Mouse (Mus musculus): ENCODE measurements around the gene Birc7. TPM values are rescaled to one million over a fixed set of nuclear protein-coding genes. Genes with fewer than 3 reads are reported as not detected.
A peak's percentile ranks its signal among the peaks of the same experiment; 100 is the strongest.

The Birc7 gene
- polyA plus RNA-seq (2015; fragmentation: Nextera tagmentation; extraction: Ambion mirVana) = 0.27 and 0.55 TPM in 2 replicates

DNA sequence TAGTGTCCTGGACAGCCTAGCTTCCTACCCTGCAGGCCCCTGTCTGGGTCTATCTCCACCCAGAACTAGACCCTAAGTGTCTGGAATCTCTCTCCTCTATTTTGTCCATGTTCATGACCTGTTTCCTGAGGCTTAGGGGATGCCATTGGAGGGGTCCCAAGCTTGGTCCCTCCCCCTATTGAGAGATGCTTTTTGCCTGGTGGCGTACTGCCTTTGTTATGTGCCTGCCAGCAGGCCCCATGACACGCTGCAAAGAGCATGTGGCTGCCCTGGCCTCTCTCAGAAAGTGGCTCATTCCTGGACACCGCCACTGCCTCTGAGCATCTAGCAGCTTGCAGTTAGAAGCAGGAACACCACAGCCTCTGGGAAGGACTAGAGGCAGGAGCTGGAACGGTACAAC lies at the start of gene Birc7:
TSS of gene Birc7 (plus strand) at position 301 of the 400 bp plus-strand sequence.
- H3K36me3 ChIP-seq = peaks cover 11% of the 10 kb centered on the region; the same call in 1 of the 2 replicates

DNA sequence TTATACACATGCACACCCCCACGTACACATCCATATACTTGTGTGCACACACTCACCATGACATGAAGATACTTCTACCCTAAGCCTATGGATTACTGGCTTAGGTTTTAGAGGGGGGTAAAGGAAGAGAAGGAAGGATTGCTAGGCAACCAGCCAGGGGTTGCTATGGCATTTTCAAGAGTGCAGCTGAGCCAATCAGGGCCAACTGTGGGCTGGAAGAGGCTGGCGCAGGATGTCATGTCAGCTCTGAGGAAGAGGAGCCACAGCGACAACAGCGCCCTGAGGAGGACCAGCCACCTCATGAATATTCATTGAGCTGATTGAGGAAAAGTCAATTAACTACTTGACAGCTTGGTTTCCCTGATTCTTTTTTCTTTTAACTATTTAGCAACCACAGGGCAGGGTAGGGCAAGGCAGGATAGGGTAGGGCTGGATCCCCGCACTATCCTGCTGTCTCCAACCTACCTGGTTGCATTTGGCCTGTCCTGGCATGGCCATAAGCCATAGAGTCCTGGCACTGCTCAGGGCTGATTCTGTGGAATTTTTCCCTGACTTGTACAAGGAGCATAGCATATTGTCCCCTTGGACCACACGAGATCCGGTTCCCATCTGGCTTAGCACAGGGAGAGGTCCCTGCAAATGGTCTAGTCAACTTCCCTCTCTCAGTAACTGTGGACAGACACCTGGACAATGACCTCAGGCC lies 49.3 kb upstream of the Birc7 start:
- Histone ChIP-seq H3K36me3 (no peaks in the 10 kb centered on the region), H3K4me3 (replicated peaks) (no peak overlapping the region), H3K4me2 (replicated peaks) (peak overlapping the region; percentile 33), H3K9me3 (no peaks in the 10 kb centered on the region), H3K27ac (peak overlapping the region; percentile 85), H3K4me1 (replicated peaks) (peaks cover 38% of the 10 kb centered on the region), H3K9ac (replicated peaks) (no peak overlapping the region), H3K27me3 (no peaks in the 10 kb centered on the region)
- 32% methylated on average over 7 of the region's 7 CpGs for WGBS
- peak; percentile 96 for ATAC-seq

More for the DNA sequence above, at the start of gene Birc7:
- 37% methylated on average over 4 of the region's 4 CpGs for WGBS
- Histone ChIP-seq H3K4me2 (replicated peaks) (no peak within 1 kb of the TSS), H3K4me3 (replicated peaks) (no peak within 1 kb of the TSS), H3K27ac (0 out of 2 replicates have a peak within 1 kb of the TSS, but pooled peaks have one; percentile 12), H3K4me1 (replicated peaks) (peaks cover 8% of the 10 kb centered on the region; the same call in 1 of the 2 replicates), H3K27me3 (no peaks in the 10 kb centered on the region), H3K9ac (replicated peaks) (peak within 1 kb of the TSS; percentile 24; the same call in 1 of the 2 replicates), H3K9me3 (no peaks in the 10 kb centered on the region)
- no peak for ATAC-seq

DNA sequence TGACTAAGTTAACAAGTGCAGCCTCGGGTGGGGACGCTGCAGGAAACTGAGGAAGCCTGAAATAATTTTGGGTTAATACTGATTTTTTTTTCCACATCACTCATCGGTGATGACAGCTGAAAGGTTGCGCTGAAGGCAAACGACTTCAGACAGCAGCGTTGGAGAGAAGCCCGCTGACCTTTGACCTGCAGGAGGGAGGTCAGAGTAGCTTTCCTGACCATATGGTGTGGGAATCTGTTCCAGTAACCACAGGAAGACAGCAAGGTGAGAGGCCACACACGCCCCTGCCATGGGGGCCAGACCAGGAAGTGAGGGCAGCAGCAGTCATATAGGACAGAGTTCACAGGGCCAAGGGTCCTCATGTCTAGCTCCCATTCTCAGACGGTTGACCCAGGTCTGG lies 47.5 kb upstream of the Birc7 start:
- Histone ChIP-seq H3K4me2 (replicated peaks) (no peak overlapping the region), H3K36me3 (0 out of 2 replicates have a peak, but pooled peaks cover 5% of the 10 kb centered on the region), H3K27ac (no peak overlapping the region), H3K4me1 (replicated peaks) (peaks cover 55% of the 10 kb centered on the region), H3K27me3 (no peaks in the 10 kb centered on the region), H3K9me3 (no peaks in the 10 kb centered on the region), H3K4me3 (replicated peaks) (no peak overlapping the region), H3K9ac (replicated peaks) (no peak overlapping the region)
- no peak for ATAC-seq
- 77% methylated on average over 9 of the region's 9 CpGs for WGBS

DNA sequence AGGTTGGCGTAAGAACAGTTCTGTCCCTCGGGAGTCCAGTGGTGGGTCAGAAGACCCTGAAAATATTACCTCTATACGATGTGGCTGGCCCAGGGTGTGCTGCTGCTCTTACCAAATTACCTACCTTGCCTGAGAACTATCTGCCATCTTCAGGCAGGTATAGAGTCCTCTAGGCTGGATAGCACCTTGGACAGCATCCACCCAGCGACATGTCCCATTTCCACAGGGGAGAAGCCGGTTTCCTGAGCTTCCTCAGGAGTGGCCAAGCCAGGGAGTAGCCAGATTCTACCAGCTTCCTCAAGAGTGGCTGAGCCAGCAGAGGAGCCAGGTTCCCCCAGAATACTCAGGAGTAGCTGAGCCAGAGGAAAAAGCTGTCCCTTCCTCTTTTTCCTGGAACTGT lies 43.6 kb upstream of the Birc7 start:
- Histone ChIP-seq H3K4me2 (replicated peaks) (no peak overlapping the region), H3K4me1 (replicated peaks) (peaks cover 65% of the 10 kb centered on the region), H3K27ac (peak overlapping the region; percentile 35; the same call in 1 of the 2 replicates), H3K36me3 (0 out of 2 replicates have a peak, but pooled peaks cover 5% of the 10 kb centered on the region), H3K9me3 (no peaks in the 10 kb centered on the region), H3K4me3 (replicated peaks) (no peak overlapping the region), H3K9ac (replicated peaks) (no peak overlapping the region; the same call in 1 of the 2 replicates), H3K27me3 (no peaks in the 10 kb centered on the region)
- 84% methylated on average over 5 of the region's 5 CpGs for WGBS
- no peak for ATAC-seq

DNA sequence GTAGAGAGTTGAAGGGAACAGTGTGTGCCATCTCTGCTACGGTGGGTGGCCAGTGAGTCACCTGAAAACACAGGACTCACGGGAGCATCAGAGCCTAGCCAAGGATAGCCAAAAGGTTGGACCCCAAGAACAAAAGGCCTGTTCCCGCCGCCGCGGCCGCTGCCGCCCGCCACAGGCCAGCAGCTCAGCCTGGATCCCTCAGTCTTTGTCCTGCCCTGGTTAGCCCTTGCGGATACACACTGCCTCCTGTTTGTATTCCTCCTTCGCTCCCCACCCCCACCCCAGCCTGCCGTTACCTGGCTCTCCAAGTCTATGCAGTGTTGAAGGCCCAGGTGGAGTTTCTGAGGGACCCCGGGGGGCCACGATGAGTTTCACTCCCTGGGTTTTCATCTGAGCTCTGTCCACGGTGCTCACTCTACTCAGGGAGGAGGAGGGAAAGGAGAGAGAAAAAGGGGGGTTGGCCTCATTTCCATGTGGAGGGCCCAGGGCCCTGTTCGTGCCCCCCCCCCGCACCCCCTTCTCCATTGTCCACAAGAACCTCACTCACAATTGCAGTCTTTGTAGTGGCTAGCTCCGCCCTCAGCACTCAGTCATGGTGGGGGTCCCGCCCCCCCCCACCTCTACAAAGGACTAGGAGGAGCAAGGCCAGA lies 39.4 kb upstream of the Birc7 start:
- no peak for ATAC-seq
- H3K4me1 ChIP-seq (replicated peaks) = peaks cover 74% of the 10 kb centered on the region
- WGBS = 4% methylated on average over 19 of the region's 19 CpGs

DNA sequence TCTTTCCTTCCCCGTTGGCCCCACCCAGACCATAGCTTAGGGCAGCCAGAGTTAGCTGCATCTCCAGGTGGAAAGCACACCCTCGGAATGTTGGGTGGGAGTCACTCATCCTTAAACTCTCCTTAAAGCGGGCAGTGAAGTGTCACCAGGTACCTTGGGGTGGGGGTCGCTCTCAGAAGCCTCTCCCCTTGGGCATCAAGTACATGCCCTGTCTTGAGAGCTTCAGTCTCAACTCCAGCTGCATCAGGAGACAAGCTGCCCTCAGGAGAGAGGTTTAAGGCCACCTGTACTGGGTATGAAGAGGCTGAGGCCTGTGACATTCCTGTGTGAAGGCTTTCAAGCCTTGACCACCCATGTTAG lies 38.9 kb upstream of the Birc7 start:
- Histone ChIP-seq H3K4me2 (replicated peaks) (peak overlapping the region; percentile 75), H3K27me3 (no peaks in the 10 kb centered on the region), H3K36me3 (0 out of 2 replicates have a peak, but pooled peaks cover 2% of the 10 kb centered on the region), H3K9ac (replicated peaks) (peak overlapping the region; percentile 100), H3K4me1 (replicated peaks) (peaks cover 72% of the 10 kb centered on the region), H3K27ac (peak overlapping the region; percentile 100), H3K4me3 (replicated peaks) (peak overlapping the region; percentile 98), H3K9me3 (no peaks in the 10 kb centered on the region)
- 5% methylated on average over 4 of the region's 4 CpGs for WGBS
- ATAC-seq = no peak

More for the DNA sequence above, 39.4 kb upstream of the Birc7 start:
- no peaks in the 10 kb centered on the region for H3K27me3 ChIP-seq
- peak overlapping the region; percentile 66 for H3K9ac ChIP-seq (replicated peaks)
- H3K4me3 ChIP-seq (replicated peaks) = peak overlapping the region; percentile 98
- peak overlapping the region; percentile 100 for H3K27ac ChIP-seq
- no peaks in the 10 kb centered on the region for H3K9me3 ChIP-seq
- peak overlapping the region; percentile 75 for H3K4me2 ChIP-seq (replicated peaks)
- 0 out of 2 replicates have a peak, but pooled peaks cover 5% of the 10 kb centered on the region for H3K36me3 ChIP-seq

DNA sequence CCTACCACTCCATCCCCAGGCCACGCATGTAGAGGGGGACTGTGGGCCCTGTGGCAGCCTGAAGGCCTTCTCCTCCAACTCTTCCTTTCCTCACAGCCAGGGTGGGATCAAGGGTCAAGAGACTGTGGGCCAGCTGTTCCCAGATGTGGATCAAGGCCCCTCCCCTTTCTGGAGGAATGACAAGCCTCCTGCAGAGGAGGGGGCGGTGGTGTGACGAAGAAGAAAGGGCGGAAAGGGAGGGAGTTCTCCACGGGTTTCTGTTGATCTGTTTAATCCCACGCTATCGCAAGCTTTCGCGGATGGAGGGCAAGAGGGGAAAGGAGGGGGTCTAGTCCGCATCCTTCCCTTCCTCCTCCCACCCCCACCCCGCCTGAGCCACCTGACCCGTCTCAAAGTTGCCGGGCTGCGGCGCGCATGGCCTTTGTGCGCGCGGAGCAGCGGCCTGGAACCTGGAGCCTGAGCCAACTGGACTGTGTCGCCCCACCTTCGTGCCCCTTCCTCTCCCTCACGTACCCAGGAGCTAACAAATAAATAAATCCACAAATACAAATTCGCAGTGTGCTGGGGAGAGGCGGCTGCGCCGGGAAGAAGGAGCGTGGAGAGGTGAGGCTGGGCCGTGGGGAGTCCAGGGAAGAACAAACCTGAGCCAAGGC lies 38.3 kb upstream of the Birc7 start:
- under 1% methylated on average over 27 of the region's 29 CpGs for WGBS
- ATAC-seq = 0 out of 2 replicates have a peak, but pooled peaks have one; percentile 2

DNA sequence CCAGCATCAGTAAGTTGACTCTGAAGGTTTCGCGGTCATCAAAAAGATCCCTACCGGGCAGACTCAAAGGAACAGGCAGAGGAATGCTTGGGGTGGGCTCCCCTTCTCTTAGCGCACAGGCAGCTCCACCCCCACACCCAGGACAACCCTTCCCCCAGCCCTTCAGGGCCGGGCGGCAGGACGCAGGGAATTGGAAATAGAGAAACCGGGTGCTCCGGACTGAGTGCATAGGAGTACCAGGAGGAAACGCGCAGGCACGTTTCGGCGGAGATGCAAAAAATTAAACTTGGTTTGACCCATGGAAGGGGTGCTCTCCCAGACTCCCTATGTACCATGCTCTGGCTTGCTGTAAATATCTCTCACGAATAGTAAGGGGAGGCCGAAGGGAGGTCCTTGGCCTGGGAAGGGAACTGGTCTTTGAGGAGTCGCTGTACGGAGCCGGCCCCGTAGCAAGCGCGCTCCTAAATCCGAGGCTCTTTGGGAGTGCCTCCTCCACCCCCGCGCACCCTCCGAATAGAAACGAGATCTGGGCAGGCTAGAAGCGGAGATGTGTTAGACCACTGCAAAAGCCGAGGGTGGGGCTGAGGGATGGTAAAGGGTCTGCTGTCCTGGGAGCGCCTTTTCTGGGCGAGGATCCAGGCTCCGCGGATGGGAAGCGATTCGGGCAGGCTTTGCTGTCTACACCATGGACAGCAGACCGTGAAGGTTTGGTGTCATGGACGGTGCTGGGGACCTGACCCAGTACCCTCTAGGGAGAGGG lies 37.6 kb upstream of the Birc7 start:
- no peak for ATAC-seq
- 1% methylated on average over 37 of the region's 37 CpGs for WGBS
- peaks cover 71% of the 10 kb centered on the region for H3K4me1 ChIP-seq (replicated peaks)

More for the DNA sequence above, 38.3 kb upstream of the Birc7 start:
- Histone ChIP-seq H3K36me3 (peaks cover 4% of the 10 kb centered on the region), H3K4me3 (replicated peaks) (peak overlapping the region; percentile 98), H3K4me2 (replicated peaks) (peak overlapping the region; percentile 75), H3K27ac (peak overlapping the region; percentile 100), H3K9ac (replicated peaks) (peak overlapping the region; percentile 100), H3K9me3 (no peaks in the 10 kb centered on the region), H3K4me1 (replicated peaks) (peaks cover 71% of the 10 kb centered on the region), H3K27me3 (no peaks in the 10 kb centered on the region)

DNA sequence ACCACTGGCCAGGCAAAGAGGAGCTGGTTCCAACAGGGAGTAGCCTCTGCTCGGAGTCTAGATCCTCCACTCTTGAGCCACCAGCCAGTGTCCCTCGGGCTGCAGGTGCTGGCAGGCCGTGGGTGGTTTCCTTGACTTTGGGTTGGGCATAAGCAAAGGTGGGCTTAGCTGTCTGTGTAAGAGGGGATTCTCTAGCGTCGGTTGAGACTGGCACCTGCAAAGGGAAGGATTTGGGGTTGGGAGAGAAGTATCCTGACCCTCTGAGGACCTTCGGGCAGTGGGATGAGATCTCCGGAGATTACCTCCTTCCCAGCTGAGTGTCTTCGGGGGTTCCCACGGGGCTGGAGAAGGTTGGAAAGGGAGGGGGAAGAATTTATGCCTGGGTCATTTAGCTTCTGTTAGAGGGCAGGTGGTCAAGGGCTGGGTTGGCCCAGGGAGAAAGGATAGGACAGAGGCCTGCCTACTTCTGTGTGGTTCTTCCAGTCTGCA lies 36.9 kb upstream of the Birc7 start:
- 3% methylated on average over 9 of the region's 9 CpGs for WGBS
- ATAC-seq = no peak
- H3K4me1 ChIP-seq (replicated peaks) = peaks cover 71% of the 10 kb centered on the region

More for the DNA sequence above, 37.6 kb upstream of the Birc7 start:
- peak overlapping the region; percentile 98 for H3K4me3 ChIP-seq (replicated peaks)
- peak overlapping the region; percentile 100 for H3K27ac ChIP-seq
- peak overlapping the region; percentile 75 for H3K4me2 ChIP-seq (replicated peaks)
- H3K9ac ChIP-seq (replicated peaks) = peak overlapping the region; percentile 100
- no peaks in the 10 kb centered on the region for H3K27me3 ChIP-seq
- no peaks in the 10 kb centered on the region for H3K9me3 ChIP-seq
- H3K36me3 ChIP-seq = peaks cover 10% of the 10 kb centered on the region

GRCm38 (mm10) chr2:180892841-180893521 lies 35.8 kb upstream of the Birc7 start:
- peak overlapping the region; percentile 100 for H3K27ac ChIP-seq
- ATAC-seq = peak; percentile 37
- WGBS = under 1% methylated on average over 94 of the region's 97 CpGs
- H3K9me3 ChIP-seq = no peaks in the 10 kb centered on the region
- peak overlapping the region; percentile 75 for H3K4me2 ChIP-seq (replicated peaks)
- H3K4me3 ChIP-seq (replicated peaks) = peak overlapping the region; percentile 98
- peak overlapping the region; percentile 100 for H3K9ac ChIP-seq (replicated peaks)
- H3K27me3 ChIP-seq = no peaks in the 10 kb centered on the region
- H3K36me3 ChIP-seq = peaks cover 10% of the 10 kb centered on the region
- peaks cover 71% of the 10 kb centered on the region for H3K4me1 ChIP-seq (replicated peaks)

More for the DNA sequence above, 36.9 kb upstream of the Birc7 start:
- Histone ChIP-seq H3K4me3 (replicated peaks) (peak overlapping the region; percentile 98), H3K36me3 (peaks cover 10% of the 10 kb centered on the region), H3K4me2 (replicated peaks) (peak overlapping the region; percentile 75), H3K9me3 (no peaks in the 10 kb centered on the region), H3K27me3 (no peaks in the 10 kb centered on the region), H3K27ac (peak overlapping the region; percentile 100), H3K9ac (replicated peaks) (peak overlapping the region; percentile 100)

Data from midbrain, embryonic 13.5 days (tissue).